8 mouse cellular contexts compared by ENCODE assay signal in genomic region chr1:59144543-59144942, GRCm38 (mm10). TPM values are rescaled to one million over a fixed set of nuclear protein-coding genes. Genes with fewer than 3 reads are reported as not detected.
DNase-seq lines count a peak whose midpoint lies in the region; ATAC-seq lines count a peak whose summit lies in the region.

No protein-coding gene starts in this region.

- ATAC-seq in megakaryocyte, adult 5-6 weeks (ENCODE audit: poor library complexity, severe bottlenecking): 0 out of 2 replicates have a peak, but pooled peaks have one; percentile 43

- DNase-seq in cerebellum, adult 18-20 months: peak; percentile 61 to 69
- DNase-seq in cerebellum, postnatal 4 days (ENCODE audit: low spot score in 2 of 2): no peak
- DNase-seq in ovary, postnatal 36 days (ENCODE audit: low spot score): peak; percentile 16
- DNase-seq in ovary, adult 18-20 months (ENCODE audit: low spot score): no peak
- DNase-seq in embryo, embryonic 10 days (ENCODE audit: low spot score): peak; percentile 22
- DNase-seq in layer of hippocampus, postnatal 14 days (ENCODE audit: low spot score in 2 of 2): no peak
- no peak for DNase-seq in left cerebral cortex, adult 8-10 months (ENCODE audit: low spot score in 2 of 2)

RNA-seq across cellular contexts. Expression of gene Mpp4, which starts 18.6 kb away (rescaled TPM):
- total RNA-seq in megakaryocyte, adult 5-6 weeks (2015): 0.11 TPM in 1 of 2 replicates, not detected in the other
- not detected in 2 replicates for total RNA-seq in megakaryocyte, adult 5-6 weeks (2017)
- total RNA-seq in layer of hippocampus, postnatal 14 days (2021): 1 to 10 TPM; 1.1 to 1.4 TPM
- 1 to 10 TPM in 3 of 4 experiments, under 1 TPM in 1; 0.78 to 1.7 (median 1.6) TPM for total RNA-seq in left cerebral cortex, adult 8-10 months (2022)

RNA-seq across cellular contexts. Expression of gene Tmem237, which starts 24.3 kb away (rescaled TPM):
- total RNA-seq in megakaryocyte, adult 5-6 weeks (2015): 2.4 and 5.8 TPM in 2 replicates
- 7.2 and 11.0 TPM in 2 replicates for total RNA-seq in megakaryocyte, adult 5-6 weeks (2017)
- total RNA-seq in layer of hippocampus, postnatal 14 days (2021): 10 to 100 TPM; 28.3 to 29.5 TPM
- 10 to 100 TPM; 27.3 to 35.2 (median 30.9) TPM for total RNA-seq in left cerebral cortex, adult 8-10 months (2022)

RNA-seq across cellular contexts. Expression of gene C2cd6, which starts 49.8 kb away (rescaled TPM):
- not detected in 2 replicates for total RNA-seq in megakaryocyte, adult 5-6 weeks (2015)
- total RNA-seq in megakaryocyte, adult 5-6 weeks (2017): not detected in 2 replicates
- not detected for total RNA-seq in layer of hippocampus, postnatal 14 days (2021)
- not detected for total RNA-seq in left cerebral cortex, adult 8-10 months (2022)

Comparison
In these comparisons a context has a peak if more than half of its experiments do, and no peak if none do; other contexts are left out.
1. DNase-seq: peak in cerebellum, adult 18-20 months (2 of 2), ovary, postnatal 36 days (single experiment) and embryo, embryonic 10 days (single experiment); none in cerebellum, postnatal 4 days (0 of 2), ovary, adult 18-20 months (single experiment), layer of hippocampus, postnatal 14 days (0 of 2) and left cerebral cortex, adult 8-10 months (0 of 2).